Mouse (Mus musculus) C2C12 (cell line): ENCODE data around the gene Lrp4.

Experiments
- CEBPB ChIP-seq: IDR thresholded peaks from one replicate; pipeline ENCODE4 v1.6.1; 2011; ENCODE audit warnings: low read depth, mild to moderate bottlenecking, control low read depth, moderate library complexity
- CTCF ChIP-seq: IDR thresholded peaks from one replicate; pipeline ENCODE4 v1.5.1; 2011; ENCODE audit not compliant: control insufficient read depth, insufficient read depth, insufficient read length
- MAX ChIP-seq: IDR thresholded peaks from one replicate; pipeline ENCODE4 v1.6.1; 2011; ENCODE audit warnings: mild to moderate bottlenecking, control low read depth
- MYOD1 ChIP-seq: IDR thresholded peaks from one replicate; pipeline ENCODE4 v1.6.1; 2011; ENCODE audit warnings: low read depth; ENCODE audit not compliant: control insufficient read depth, insufficient read length
- MYOG ChIP-seq: IDR thresholded peaks from one replicate; pipeline ENCODE4 v1.6.1; 2011; ENCODE audit not compliant: control insufficient read depth, insufficient read length; ENCODE audit errors: extremely low read depth
- USF1 ChIP-seq: IDR thresholded peaks from one replicate; pipeline ENCODE4 v1.6.1; 2011; ENCODE audit warnings: low read depth, mild to moderate bottlenecking, control low read depth, moderate library complexity

GRCm38 (mm10) chr2:91527147-91527486 lies 69.8 kb downstream of the Lrp4 start:
- TF ChIP-seq MAX, result no peak
- TF ChIP-seq CTCF, result no peak
- no peak for TF ChIP-seq CEBPB
- TF ChIP-seq MYOG, result no peak
- TF ChIP-seq MYOD1, result no peak
- TF ChIP-seq USF1, result no peak
